Mouse (Mus musculus): ENCODE results near the gene Gm45233.

The Gm45233 gene

GRCm38 (mm10) chr7:43451726-43452125 lies 7.8 kb downstream of the Gm45233 start:
- no peak for DNase-seq

- DNase-seq, result no peak
These were observed 8.7 kb downstream of the Gm45233 start for GRCm38 (mm10) chr7:43452609-43453008.

- DNase-seq, result peak; percentile 73
These were observed 9.8 kb downstream of the Gm45233 start for GRCm38 (mm10) chr7:43453599-43454355.

GRCm38 (mm10) chr7:43454371-43454770 lies 10.4 kb downstream of the Gm45233 start:
- peak; percentile 43 for DNase-seq

- DNase-seq, result no peak
These were observed 18.9 kb downstream of the Gm45233 start, which contains the start of gene Vsig10l for GRCm38 (mm10) chr7:43462851-43463250. TSS of gene Vsig10l (plus strand) at chr7:43463151.

GRCm38 (mm10) chr7:43463976-43464375 lies 20.0 kb downstream of the Gm45233 start:
- DNase-seq, result no peak

GRCm38 (mm10) chr7:43464864-43465343 lies 21.0 kb downstream of the Gm45233 start:
- no peak for DNase-seq

- DNase-seq, result peak; percentile 93
These were observed 21.6 kb downstream of the Gm45233 start for GRCm38 (mm10) chr7:43465344-43466098.

- DNase-seq, result peak; percentile 85
These were observed 22.3 kb downstream of the Gm45233 start for GRCm38 (mm10) chr7:43466099-43466694.

- peak; percentile 55 for DNase-seq
These were observed 26.4 kb downstream of the Gm45233 start for GRCm38 (mm10) chr7:43470373-43470772.

- DNase-seq, result no peak
These were observed 31.8 kb downstream of the Gm45233 start for GRCm38 (mm10) chr7:43475706-43476105.

GRCm38 (mm10) chr7:43476376-43476775 lies 32.4 kb downstream of the Gm45233 start:
- DNase-seq, result no peak

- DNase-seq, result no peak
These were observed 37.3 kb downstream of the Gm45233 start for GRCm38 (mm10) chr7:43481191-43481590.

GRCm38 (mm10) chr7:43482090-43482716 lies 38.3 kb downstream of the Gm45233 start:
- no peak for DNase-seq

GRCm38 (mm10) chr7:43483236-43483635 lies 39.3 kb downstream of the Gm45233 start:
- DNase-seq, result no peak

GRCm38 (mm10) chr7:43488646-43489045 lies 44.7 kb downstream of the Gm45233 start:
- DNase-seq, result no peak

- DNase-seq, result no peak
These were observed 45.8 kb downstream of the Gm45233 start, which contains the start of gene Iglon5 for GRCm38 (mm10) chr7:43489631-43490125. TSS of gene Iglon5 (minus strand) at chr7:43490075.

GRCm38 (mm10) chr7:43490182-43490584 lies 46.3 kb downstream of the Gm45233 start:
- DNase-seq, result no peak

GRCm38 (mm10) chr7:43490861-43491260 lies 46.9 kb downstream of the Gm45233 start:
- no peak for DNase-seq

- DNase-seq, result peak; percentile 56
These were observed 51.6 kb downstream of the Gm45233 start for GRCm38 (mm10) chr7:43495343-43496021.

GRCm38 (mm10) chr7:43511707-43512478 lies 68.0 kb downstream of the Gm45233 start:
- DNase-seq, result no peak
